10 mouse cellular contexts compared by ENCODE assay signal in the genomic region with DNA sequence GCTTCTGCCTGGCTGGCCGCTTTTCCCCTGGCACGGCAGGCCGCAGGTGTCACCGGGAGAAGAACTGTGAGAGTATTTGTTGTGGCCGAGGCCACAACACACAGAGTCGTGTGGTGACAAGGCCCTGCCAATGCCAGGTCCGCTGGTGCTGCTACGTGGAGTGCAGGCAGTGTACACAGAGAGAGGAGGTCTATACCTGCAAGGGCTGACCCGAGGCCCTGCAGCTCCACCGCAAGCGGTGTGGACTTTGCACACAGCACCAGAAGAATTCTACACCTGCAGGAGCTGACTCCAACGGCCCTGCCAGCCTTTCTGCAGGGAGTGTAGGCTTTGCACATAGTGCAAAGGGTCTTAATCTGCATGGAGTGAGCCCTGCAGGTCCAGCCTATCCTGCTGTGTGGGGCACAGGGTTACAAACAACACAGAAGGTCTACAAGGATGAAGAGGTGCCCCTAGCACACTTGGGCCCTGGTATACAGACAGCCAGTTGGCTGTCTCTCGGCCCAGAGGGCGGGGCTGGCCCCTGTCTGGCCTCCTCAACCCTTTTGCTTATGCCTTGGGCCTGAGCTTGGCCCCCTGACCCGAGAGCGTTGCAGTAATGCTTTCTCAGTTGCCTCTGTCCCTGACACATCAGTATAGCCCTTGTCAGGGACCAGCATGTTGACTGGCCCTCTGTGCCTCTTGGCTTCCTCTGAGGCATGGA. TPM values are rescaled to one million over a fixed set of nuclear protein-coding genes. Genes with fewer than 3 reads are reported as not detected.
"Had no signal": no experiment of that assay in that cellular context is flagged by ENCODE, and none has a peak within 500 bp of the region (broad histone marks: within the 10 kb centered on the region; RNA-seq: fewer than 3 reads in every experiment).

No protein-coding gene starts in this region.

- H3K9ac ChIP-seq: kidney, embryonic 15.5 days; limb, embryonic 12.5 days; liver, embryonic 13.5 days; liver, postnatal 0 days; lung, embryonic 15.5 days; midbrain, embryonic 13.5 days; neural tube, embryonic 12.5 days had no signal

- H3K9me3 ChIP-seq: kidney, embryonic 15.5 days; limb, embryonic 12.5 days; liver, embryonic 13.5 days; lung, embryonic 15.5 days; midbrain, embryonic 13.5 days; neural tube, embryonic 12.5 days had no signal

- H3K4me1 ChIP-seq: liver, embryonic 13.5 days had no signal

- H3K4me2 ChIP-seq: kidney, embryonic 15.5 days; limb, embryonic 12.5 days; liver, embryonic 13.5 days; lung, embryonic 15.5 days; midbrain, embryonic 13.5 days; neural tube, embryonic 12.5 days had no signal

- ATAC-seq: liver, postnatal 0 days had no signal

- H3K36me3 ChIP-seq: kidney, embryonic 15.5 days; liver, embryonic 13.5 days; lung, embryonic 15.5 days; midbrain, embryonic 13.5 days; neural tube, embryonic 12.5 days had no signal

- H3K27ac ChIP-seq: limb, embryonic 12.5 days; liver, embryonic 13.5 days; lung, embryonic 15.5 days; macrophage; midbrain, embryonic 13.5 days; neural tube, embryonic 12.5 days had no signal

- H3K27me3 ChIP-seq: lung, embryonic 15.5 days; neural tube, embryonic 12.5 days had no signal

- H3K4me3 ChIP-seq: kidney, embryonic 15.5 days; limb, embryonic 12.5 days; liver, embryonic 13.5 days; lung, embryonic 15.5 days; midbrain, embryonic 13.5 days; neural tube, embryonic 12.5 days had no signal

RNA-seq across cellular contexts. Expression of a gene that starts 40.8 kb away (rescaled TPM):
- polyA plus RNA-seq: kidney, adult 2 months; kidney, embryonic 15.5 days; liver, embryonic 13.5 days; liver, postnatal 0 days; macrophage; stomach, embryonic 14.5 days had no signal

RNA-seq across cellular contexts. Expression of a gene that starts 44.1 kb away (rescaled TPM):
- polyA plus RNA-seq: kidney, adult 2 months; kidney, embryonic 15.5 days; liver, embryonic 13.5 days; liver, postnatal 0 days; lung, embryonic 15.5 days; midbrain, embryonic 13.5 days; neural tube, embryonic 12.5 days; stomach, embryonic 14.5 days had no signal
